Mouse (Mus musculus) erythroblast, embryonic 14.5 days (primary cell): ENCODE results near the gene Hoxa4.

Experiments used
- GATA1 ChIP-seq: IDR thresholded peaks from 2 replicates; pipeline ENCODE4 v1.6.1; 2012; ENCODE audit warnings: low read length, inconsistent platforms, mixed read lengths
- TAL1 ChIP-seq: IDR thresholded peaks from 3 replicates; pipeline ENCODE4 v1.6.1; 2012; ENCODE audit warnings: low read length, inconsistent platforms, mixed read lengths

DNA sequence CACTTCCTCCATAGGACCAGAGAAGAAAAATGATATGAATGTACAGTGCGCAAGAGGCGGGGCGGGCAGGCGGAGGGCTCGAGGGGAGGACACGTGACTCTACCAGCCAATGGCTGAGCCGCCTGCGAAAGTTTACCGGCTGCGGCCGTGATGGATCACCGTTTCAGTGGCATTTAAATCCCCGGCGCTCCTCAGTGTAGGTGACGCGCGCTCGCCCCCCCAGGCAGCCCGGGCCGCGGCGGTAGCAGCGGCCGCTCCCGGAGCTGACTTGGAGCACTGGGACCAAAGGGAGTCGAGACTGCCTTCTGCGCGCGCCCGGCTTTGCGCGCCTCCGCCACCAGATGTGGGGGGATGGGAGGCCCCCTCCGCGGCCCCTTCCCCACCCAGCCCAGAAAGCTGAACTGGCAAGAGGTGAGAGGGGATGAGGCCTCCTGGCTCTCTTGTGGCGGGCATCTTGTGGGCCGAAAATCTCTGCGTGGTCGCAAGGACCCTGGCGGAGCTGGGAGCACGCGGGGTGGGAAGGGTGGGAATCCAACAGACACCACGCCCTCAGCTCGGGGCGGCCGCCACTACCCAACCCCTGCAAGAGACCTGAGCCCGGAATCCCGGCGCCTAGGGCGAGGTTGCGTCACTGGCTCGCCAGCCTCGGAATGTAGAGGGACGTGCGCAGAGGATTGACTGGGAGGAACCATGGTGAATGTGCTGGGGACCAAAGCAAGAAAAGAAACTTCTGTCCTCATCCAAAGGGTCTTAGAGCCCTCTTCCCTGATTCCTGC, 33.1 kb downstream of the Hoxa4 start, which contains the start of gene Hoxa1:
- TF ChIP-seq TAL1 (no peak), GATA1 (no peak)
